Mouse (Mus musculus): ENCODE data around the gene Stra8. TPM values are rescaled to one million over a fixed set of nuclear protein-coding genes. Genes with fewer than 3 reads are reported as not detected.
A peak's percentile ranks its signal among the peaks of the same experiment; 100 is the strongest.

Gene Stra8
- polyA plus RNA-seq (2014; fragmentation: Nextera tagmentation; extraction: Ambion mirVana), result not detected in 2 replicates

GRCm38 (mm10) chr6:34919956-34920355 is at the start of gene Stra8:
Stra8 (plus strand) TSS chr6:34920163.
- Histone ChIP-seq H3K36me3 (ENCODE audit: control insufficient read depth, insufficient read depth, low read length) (no peaks in the 10 kb centered on the region), H3K27ac (ENCODE audit: low read depth, low read length) (no peak within 1 kb of the TSS), H3K27me3 (ENCODE audit: control insufficient read depth, insufficient read depth, low read length) (no peaks in the 10 kb centered on the region), H3K4me1 (ENCODE audit: control insufficient read depth, insufficient read depth, low read length) (no peaks in the 10 kb centered on the region), H3K9me3 (ENCODE audit: control insufficient read depth, low read length) (no peaks in the 10 kb centered on the region), H3K9ac (replicated peaks; ENCODE audit: low read depth, low read length) (no peak within 1 kb of the TSS), H3K4me2 (ENCODE audit: low read depth, low read length) (no peak within 1 kb of the TSS), H3K4me3 (ENCODE audit: low read depth, low read length) (no peak within 1 kb of the TSS)
- no peak for ATAC-seq (ENCODE audit: low read depth)
- WGBS, result 48% methylated on average over 10 of the region's 10 CpGs

GRCm38 (mm10) chr6:34870724-34871123 is 49.2 kb upstream of the Stra8 start:
- no peak for ATAC-seq (ENCODE audit: low read depth)
- Histone ChIP-seq H3K4me1 (ENCODE audit: control insufficient read depth, insufficient read depth, low read length) (no peaks in the 10 kb centered on the region), H3K4me3 (ENCODE audit: low read depth, low read length) (no peak overlapping the region), H3K9me3 (ENCODE audit: control insufficient read depth, low read length) (no peaks in the 10 kb centered on the region), H3K36me3 (ENCODE audit: control insufficient read depth, insufficient read depth, low read length) (no peaks in the 10 kb centered on the region), H3K9ac (replicated peaks; ENCODE audit: low read depth, low read length) (no peak overlapping the region), H3K27ac (ENCODE audit: low read depth, low read length) (no peak overlapping the region), H3K4me2 (ENCODE audit: low read depth, low read length) (no peak overlapping the region), H3K27me3 (ENCODE audit: control insufficient read depth, insufficient read depth, low read length) (no peaks in the 10 kb centered on the region)
- 86% methylated on average over 5 of the region's 5 CpGs for WGBS

GRCm38 (mm10) chr6:34871929-34872328 is 48.0 kb upstream of the Stra8 start:
- H3K4me3 ChIP-seq (ENCODE audit: low read depth, low read length), result no peak overlapping the region
- H3K4me2 ChIP-seq (ENCODE audit: low read depth, low read length), result no peak overlapping the region
- H3K9ac ChIP-seq (replicated peaks; ENCODE audit: low read depth, low read length), result no peak overlapping the region
- 93% methylated on average over 7 of the region's 7 CpGs for WGBS
- ATAC-seq (ENCODE audit: low read depth), result no peak
- H3K27ac ChIP-seq (ENCODE audit: low read depth, low read length), result no peak overlapping the region
- H3K27me3 ChIP-seq (ENCODE audit: control insufficient read depth, insufficient read depth, low read length), result no peaks in the 10 kb centered on the region
- H3K36me3 ChIP-seq (ENCODE audit: control insufficient read depth, insufficient read depth, low read length), result no peaks in the 10 kb centered on the region
- H3K9me3 ChIP-seq (ENCODE audit: control insufficient read depth, low read length), result no peaks in the 10 kb centered on the region
- H3K4me1 ChIP-seq (ENCODE audit: control insufficient read depth, insufficient read depth, low read length), result peaks cover 4% of the 10 kb centered on the region

- no peak for ATAC-seq (ENCODE audit: low read depth)
- H3K4me3 ChIP-seq (ENCODE audit: low read depth, low read length), result no peak overlapping the region
- WGBS, result 83% methylated on average over 10 of the region's 10 CpGs
- no peak overlapping the region for H3K9ac ChIP-seq (replicated peaks; ENCODE audit: low read depth, low read length)
- H3K9me3 ChIP-seq (ENCODE audit: control insufficient read depth, low read length), result no peaks in the 10 kb centered on the region
- H3K27ac ChIP-seq (ENCODE audit: low read depth, low read length), result no peak overlapping the region
- H3K4me1 ChIP-seq (ENCODE audit: control insufficient read depth, insufficient read depth, low read length), result peaks cover 5% of the 10 kb centered on the region
- no peaks in the 10 kb centered on the region for H3K36me3 ChIP-seq (ENCODE audit: control insufficient read depth, insufficient read depth, low read length)
- no peaks in the 10 kb centered on the region for H3K27me3 ChIP-seq (ENCODE audit: control insufficient read depth, insufficient read depth, low read length)
- H3K4me2 ChIP-seq (ENCODE audit: low read depth, low read length), result no peak overlapping the region
Measured at GRCm38 (mm10) chr6:34872871-34873270, 47.1 kb upstream of the Stra8 start.

GRCm38 (mm10) chr6:34874101-34874921 is 45.7 kb upstream of the Stra8 start:
- Histone ChIP-seq H3K4me3 (ENCODE audit: low read depth, low read length) (no peak overlapping the region), H3K36me3 (ENCODE audit: control insufficient read depth, insufficient read depth, low read length) (no peaks in the 10 kb centered on the region), H3K27me3 (ENCODE audit: control insufficient read depth, insufficient read depth, low read length) (no peaks in the 10 kb centered on the region), H3K4me2 (ENCODE audit: low read depth, low read length) (no peak overlapping the region), H3K9me3 (ENCODE audit: control insufficient read depth, low read length) (no peaks in the 10 kb centered on the region), H3K9ac (replicated peaks; ENCODE audit: low read depth, low read length) (no peak overlapping the region), H3K4me1 (ENCODE audit: control insufficient read depth, insufficient read depth, low read length) (peaks cover 8% of the 10 kb centered on the region), H3K27ac (ENCODE audit: low read depth, low read length) (no peak overlapping the region)
- no peak for ATAC-seq (ENCODE audit: low read depth)
- WGBS, result 74% methylated on average over 21 of the region's 21 CpGs

GRCm38 (mm10) chr6:34875268-34875761 is 44.6 kb upstream of the Stra8 start:
- no peak overlapping the region for H3K9ac ChIP-seq (replicated peaks; ENCODE audit: low read depth, low read length)
- no peaks in the 10 kb centered on the region for H3K36me3 ChIP-seq (ENCODE audit: control insufficient read depth, insufficient read depth, low read length)
- 87% methylated on average over 15 of the region's 15 CpGs for WGBS

GRCm38 (mm10) chr6:34875966-34876834 is 43.8 kb upstream of the Stra8 start:
- Histone ChIP-seq H3K27me3 (ENCODE audit: control insufficient read depth, insufficient read depth, low read length) (no peaks in the 10 kb centered on the region), H3K4me1 (ENCODE audit: control insufficient read depth, insufficient read depth, low read length) (peaks cover 8% of the 10 kb centered on the region), H3K4me3 (ENCODE audit: low read depth, low read length) (no peak overlapping the region; the same call in 1 of the 2 replicates), H3K36me3 (ENCODE audit: control insufficient read depth, insufficient read depth, low read length) (no peaks in the 10 kb centered on the region), H3K9ac (replicated peaks; ENCODE audit: low read depth, low read length) (no peak overlapping the region), H3K9me3 (ENCODE audit: control insufficient read depth, low read length) (no peaks in the 10 kb centered on the region), H3K4me2 (ENCODE audit: low read depth, low read length) (peak overlapping the region; percentile 74; the same call in 1 of the 2 replicates), H3K27ac (ENCODE audit: low read depth, low read length) (no peak overlapping the region)
- 71% methylated on average over 12 of the region's 12 CpGs for WGBS
- no peak for ATAC-seq (ENCODE audit: low read depth)

More at GRCm38 (mm10) chr6:34875268-34875761, 44.6 kb upstream of the Stra8 start:
- H3K27me3 ChIP-seq (ENCODE audit: control insufficient read depth, insufficient read depth, low read length), result no peaks in the 10 kb centered on the region
- no peak for ATAC-seq (ENCODE audit: low read depth)
- no peak overlapping the region for H3K4me3 ChIP-seq (ENCODE audit: low read depth, low read length)
- peaks cover 8% of the 10 kb centered on the region for H3K4me1 ChIP-seq (ENCODE audit: control insufficient read depth, insufficient read depth, low read length)
- no peak overlapping the region for H3K4me2 ChIP-seq (ENCODE audit: low read depth, low read length)
- H3K27ac ChIP-seq (ENCODE audit: low read depth, low read length), result no peak overlapping the region
- no peaks in the 10 kb centered on the region for H3K9me3 ChIP-seq (ENCODE audit: control insufficient read depth, low read length)

- no peak for ATAC-seq (ENCODE audit: low read depth)
- WGBS, result 55% methylated on average over 2 of the region's 2 CpGs
- Histone ChIP-seq H3K4me3 (ENCODE audit: low read depth, low read length) (peak overlapping the region; percentile 64; the same call in 1 of the 2 replicates), H3K9ac (replicated peaks; ENCODE audit: low read depth, low read length) (peak overlapping the region; percentile 76; the same call in 1 of the 2 replicates), H3K4me1 (ENCODE audit: control insufficient read depth, insufficient read depth, low read length) (peaks cover 8% of the 10 kb centered on the region), H3K36me3 (ENCODE audit: control insufficient read depth, insufficient read depth, low read length) (no peaks in the 10 kb centered on the region), H3K27ac (ENCODE audit: low read depth, low read length) (no peak overlapping the region), H3K4me2 (ENCODE audit: low read depth, low read length) (peak overlapping the region; percentile 74), H3K9me3 (ENCODE audit: control insufficient read depth, low read length) (no peaks in the 10 kb centered on the region), H3K27me3 (ENCODE audit: control insufficient read depth, insufficient read depth, low read length) (no peaks in the 10 kb centered on the region)
Measured at GRCm38 (mm10) chr6:34876835-34877156, 43.2 kb upstream of the Stra8 start.

Data from neural tube, embryonic 14.5 days (tissue).